Mouse (Mus musculus) ES-Bruce4 (cell line): Measurements from ENCODE around the gene Cgnl1. TPM values are rescaled to one million over a fixed set of nuclear protein-coding genes. Genes with fewer than 3 reads are reported as not detected.

ENCODE experiments used
- H3K27ac ChIP-seq: 2 replicates; pipeline ENCODE4 v1.5.1; 2012; ENCODE audit warnings: low read length, inconsistent platforms; ENCODE audit not compliant: insufficient read depth
- H3K27me3 ChIP-seq: 2 replicates; pipeline ENCODE4 v1.6.1; 2012; ENCODE audit warnings: mild to moderate bottlenecking, low read length, inconsistent platforms; ENCODE audit not compliant: control insufficient read depth, poor library complexity, insufficient read depth, severe bottlenecking
- H3K36me3 ChIP-seq: 2 replicates; pipeline ENCODE4 v1.6.1; 2012; ENCODE audit warnings: inconsistent platforms, mild to moderate bottlenecking, low read length, moderate library complexity; ENCODE audit not compliant: control insufficient read depth, poor library complexity, insufficient read depth, severe bottlenecking
- H3K4me1 ChIP-seq: one replicate; pipeline ENCODE4 v1.8.1; 2011; ENCODE audit warnings: low read length; ENCODE audit not compliant: control insufficient read depth, insufficient read depth
- H3K4me3 ChIP-seq: 2 replicates; pipeline ENCODE4 v1.5.1; 2011; ENCODE audit warnings: low read depth, mild to moderate bottlenecking, low read length
- H3K9ac ChIP-seq: 2 replicates; pipeline ENCODE4 v1.6.1; 2012; ENCODE audit warnings: low read depth, mild to moderate bottlenecking, inconsistent platforms; ENCODE audit not compliant: poor library complexity, severe bottlenecking
- H3K9me3 ChIP-seq: replicated peaks from 2 replicates; pipeline ENCODE4 v1.6.1; 2012; ENCODE audit warnings: mild to moderate bottlenecking, low read length, inconsistent platforms; ENCODE audit not compliant: control insufficient read depth, poor library complexity, insufficient read depth, severe bottlenecking
- CTCF ChIP-seq: IDR thresholded peaks from one replicate; pipeline ENCODE4 v1.8.1; 2011; ENCODE audit warnings: low read depth, low read length
- EP300 ChIP-seq: IDR thresholded peaks from 2 replicates; pipeline ENCODE4 v1.6.1; 2011; ENCODE audit warnings: low read depth, low read length; ENCODE audit not compliant: insufficient read depth
- POLR2A ChIP-seq: IDR thresholded peaks from one replicate; pipeline ENCODE4 v1.8.1; 2011; ENCODE audit warnings: low read length; ENCODE audit not compliant: insufficient read depth
- polyA plus RNA-seq: library from polyadenylated mRNA; stranded (reverse); fragments of >200 nt; gene quantifications from 2 replicates; pipeline ENCODE4 v1.2.4, GENCODE M21; 2011; ENCODE audit warnings: low read depth; ENCODE audit not compliant: missing spikeins, insufficient read depth, insufficient read length

The Cgnl1 gene
- polyA plus RNA-seq, 1 experiment = 11.3 TPM

GRCm38 (mm10) chr9:71680381-71680780 is 91.0 kb downstream of the Cgnl1 start:
- H3K9ac ChIP-seq = no peak overlapping the region
- no peak overlapping the region for H3K4me3 ChIP-seq
- no peaks in the 10 kb centered on the region for H3K9me3 ChIP-seq
- H3K36me3 ChIP-seq = no peaks in the 10 kb centered on the region
- TF ChIP-seq EP300 = no peak
- no peak for TF ChIP-seq CTCF
- no peak for TF ChIP-seq POLR2A
- H3K27me3 ChIP-seq = no peaks in the 10 kb centered on the region
- H3K27ac ChIP-seq = no peak overlapping the region
- no peaks in the 10 kb centered on the region for H3K4me1 ChIP-seq

GRCm38 (mm10) chr9:71679103-71679815 is 92.1 kb downstream of the Cgnl1 start:
- TF ChIP-seq EP300 = no peak

DNA sequence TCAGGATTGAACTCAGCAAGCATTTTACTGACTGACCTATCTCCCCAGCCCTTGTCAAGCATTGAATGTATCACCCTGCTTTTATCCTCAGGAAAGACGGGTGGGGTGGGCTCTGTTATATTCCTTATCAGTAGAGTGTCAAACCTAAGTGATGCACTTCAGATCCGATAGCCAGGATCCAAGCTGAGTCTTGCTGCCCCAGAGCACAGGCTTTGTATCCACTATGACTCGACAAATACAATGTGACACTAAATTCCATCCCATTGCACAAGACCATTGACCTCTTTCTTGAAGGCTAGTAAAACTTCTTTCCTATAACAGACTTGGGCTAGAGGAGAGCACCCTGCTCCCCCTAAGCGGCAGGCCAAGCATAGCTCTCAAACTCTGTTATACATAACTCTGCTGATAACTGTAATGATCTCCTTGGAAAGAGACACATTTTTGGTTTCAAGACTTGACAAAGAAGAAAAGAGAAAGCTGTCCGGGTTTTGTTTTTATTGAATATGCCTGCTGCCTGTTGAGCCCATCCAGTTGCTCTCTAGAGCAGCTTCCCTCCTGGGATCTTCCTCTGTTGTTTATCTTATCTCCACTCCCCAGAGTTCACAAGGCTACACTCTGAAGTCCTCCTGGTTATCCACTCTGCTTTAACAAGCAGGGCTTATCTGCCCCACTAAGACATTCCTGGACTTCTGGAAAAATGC is 94.3 kb downstream of the Cgnl1 start:
- Histone ChIP-seq H3K9ac (no peak overlapping the region), H3K27me3 (no peaks in the 10 kb centered on the region), H3K4me1 (no peaks in the 10 kb centered on the region), H3K36me3 (no peaks in the 10 kb centered on the region), H3K9me3 (0 out of 2 replicates have a peak, but pooled peaks cover 2% of the 10 kb centered on the region), H3K27ac (no peak overlapping the region), H3K4me3 (no peak overlapping the region)
- TF ChIP-seq EP300 = no peak
- no peak for TF ChIP-seq CTCF
- no peak for TF ChIP-seq POLR2A

More at GRCm38 (mm10) chr9:71679103-71679815, 92.1 kb downstream of the Cgnl1 start:
- Histone ChIP-seq H3K27me3 (no peaks in the 10 kb centered on the region), H3K9me3 (no peaks in the 10 kb centered on the region), H3K9ac (no peak overlapping the region), H3K4me3 (no peak overlapping the region), H3K27ac (no peak overlapping the region), H3K36me3 (no peaks in the 10 kb centered on the region), H3K4me1 (no peaks in the 10 kb centered on the region)

DNA sequence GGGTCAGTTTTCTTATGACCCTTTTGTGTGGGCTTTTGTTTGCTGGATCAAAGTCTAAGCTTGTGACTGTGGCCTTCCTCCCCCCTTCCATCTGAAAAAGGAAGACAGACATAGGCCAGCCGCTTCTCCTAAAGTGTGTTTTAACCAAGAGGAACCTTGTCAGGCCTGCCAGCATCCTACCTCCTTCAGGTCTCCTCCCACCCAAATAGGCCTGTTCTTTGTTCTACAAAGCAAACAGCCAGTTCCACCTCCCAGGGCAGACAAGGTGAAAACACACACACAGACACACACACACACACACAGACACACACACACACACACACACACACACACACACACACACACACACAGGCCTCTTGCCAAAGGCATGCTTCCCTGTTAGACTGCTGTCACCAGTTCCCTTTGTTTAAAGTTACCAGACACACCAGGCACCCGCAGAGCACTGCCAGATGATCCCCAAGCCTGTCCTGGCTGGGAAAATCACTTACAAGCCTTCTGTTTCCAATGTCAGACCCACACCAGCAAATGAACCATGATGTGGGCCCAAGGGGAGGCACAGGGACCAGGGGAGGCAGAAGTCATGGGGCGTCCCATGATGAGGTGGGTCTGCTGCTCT is 95.5 kb downstream of the Cgnl1 start:
- TF ChIP-seq EP300 = no peak
- TF ChIP-seq CTCF = no peak
- no peak for TF ChIP-seq POLR2A
- no peak overlapping the region for H3K27ac ChIP-seq

DNA sequence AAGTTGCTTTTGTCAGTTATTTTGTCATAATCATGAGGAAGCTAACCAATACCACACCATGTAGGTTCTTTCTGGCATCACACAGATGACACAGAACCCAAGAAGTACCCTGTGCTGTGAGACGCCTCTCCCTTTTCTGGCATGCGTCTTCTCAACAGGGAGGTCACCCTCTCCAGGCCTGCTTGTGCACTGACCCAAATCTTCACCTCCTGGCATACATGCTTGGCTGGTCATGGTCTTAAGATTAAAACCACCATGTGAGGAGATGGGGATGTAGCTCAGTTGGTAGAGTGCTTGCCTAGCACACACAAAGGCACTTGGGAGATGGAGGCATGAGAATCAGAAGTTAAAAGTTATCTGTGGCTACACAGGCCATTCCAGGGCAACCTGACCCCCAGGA is 96.2 kb downstream of the Cgnl1 start:
- no peaks in the 10 kb centered on the region for H3K27me3 ChIP-seq

More for the DNA sequence above, 95.5 kb downstream of the Cgnl1 start:
- no peaks in the 10 kb centered on the region for H3K27me3 ChIP-seq
- H3K9me3 ChIP-seq = 0 out of 2 replicates have a peak, but pooled peaks cover 2% of the 10 kb centered on the region
- no peak overlapping the region for H3K4me3 ChIP-seq
- no peak overlapping the region for H3K9ac ChIP-seq
- H3K36me3 ChIP-seq = no peaks in the 10 kb centered on the region
- no peaks in the 10 kb centered on the region for H3K4me1 ChIP-seq

More for the DNA sequence above, 96.2 kb downstream of the Cgnl1 start:
- Histone ChIP-seq H3K9ac (no peak overlapping the region), H3K9me3 (0 out of 2 replicates have a peak, but pooled peaks cover 2% of the 10 kb centered on the region), H3K36me3 (no peaks in the 10 kb centered on the region), H3K4me1 (no peaks in the 10 kb centered on the region), H3K27ac (no peak overlapping the region), H3K4me3 (no peak overlapping the region)
- TF ChIP-seq POLR2A = no peak
- no peak for TF ChIP-seq CTCF
- no peak for TF ChIP-seq EP300
